Mouse (Mus musculus): Measurements from ENCODE around the gene Prepl.
A peak's percentile ranks its signal among the peaks of the same experiment; 100 is the strongest.

Prepl gene

DNA sequence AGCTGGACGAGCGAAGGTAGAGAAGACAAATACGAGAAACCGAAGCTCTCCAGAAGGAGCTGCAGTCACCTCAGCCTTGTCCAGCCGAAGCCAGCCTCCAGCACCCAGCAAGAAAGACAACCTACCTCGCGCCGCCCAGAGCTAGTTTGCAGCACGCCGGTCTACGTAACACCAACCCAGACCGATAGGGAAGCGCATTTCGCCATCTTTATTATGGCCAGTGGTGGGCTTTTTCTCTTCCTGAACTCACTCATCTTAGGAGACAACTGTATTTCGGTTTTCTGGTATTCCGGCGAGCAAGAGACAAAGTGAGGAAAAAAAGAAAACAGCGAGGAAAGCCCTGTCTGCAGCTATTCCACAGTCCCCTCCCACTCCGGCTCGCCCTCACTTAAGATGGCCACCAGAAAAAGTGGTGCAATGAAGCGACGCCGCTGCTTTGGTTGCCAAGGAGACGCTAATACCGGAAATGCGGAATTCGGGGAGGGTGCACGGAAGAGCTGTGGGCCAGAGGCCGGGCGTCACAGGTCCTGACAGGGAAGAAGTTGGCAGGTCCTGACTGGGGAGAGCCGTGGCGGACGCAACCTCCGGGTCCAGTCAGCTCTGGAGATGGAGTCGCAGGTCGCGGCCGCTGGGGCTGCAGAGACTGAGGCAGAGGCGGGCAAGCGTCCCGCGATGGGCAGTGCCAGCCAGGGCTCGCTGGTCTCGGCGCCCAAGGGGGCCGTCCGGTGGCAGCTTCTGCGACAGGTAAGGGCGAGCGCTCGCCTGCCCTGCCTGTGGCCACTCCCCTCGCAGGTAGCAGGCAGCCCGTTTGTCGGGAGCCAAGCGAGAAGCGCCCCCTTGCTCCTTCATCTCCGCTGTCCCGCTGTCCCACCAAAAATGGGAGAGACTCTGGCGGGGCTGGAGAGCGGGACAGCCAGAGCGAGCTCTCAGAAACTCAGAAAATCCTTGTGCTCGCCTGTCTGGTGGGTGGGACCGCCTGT lies at the start of gene Prepl, which contains the start of gene Camkmt:
Gene Prepl (minus strand): TSS at position 122 of the 980 bp plus-strand sequence.
Gene Camkmt (plus strand): TSS at position 433 of the 980 bp plus-strand sequence.
- DNase-seq (ENCODE audit: low spot score), result peak; percentile 97

- no peak for DNase-seq (ENCODE audit: low spot score)
These were observed 48.4 kb upstream of the Prepl start for GRCm38 (mm10) chr17:85138393-85138792.

- DNase-seq (ENCODE audit: low spot score), result peak; percentile 49
These were observed 26.6 kb upstream of the Prepl start for GRCm38 (mm10) chr17:85116643-85117042.

DNA sequence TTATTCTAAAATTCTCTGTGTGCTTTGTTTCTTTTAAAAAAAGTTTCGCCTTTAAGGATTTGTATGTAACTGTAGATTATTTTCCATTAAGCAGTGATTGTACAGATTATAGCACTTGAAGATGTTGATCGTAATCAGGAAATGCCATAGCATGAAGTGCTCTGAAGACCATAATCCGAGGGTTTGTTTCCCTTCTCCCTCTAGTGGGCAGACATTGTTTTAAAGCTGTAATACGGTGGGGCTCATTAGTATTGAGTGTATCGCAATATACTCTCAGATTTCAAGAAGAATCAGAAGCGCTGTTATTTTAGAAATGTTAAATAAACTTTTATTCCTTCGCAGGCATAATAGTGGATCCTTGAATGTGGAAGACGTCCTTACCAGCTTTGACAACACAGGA lies 23.4 kb upstream of the Prepl start:
- no peak for DNase-seq (ENCODE audit: low spot score)

DNA sequence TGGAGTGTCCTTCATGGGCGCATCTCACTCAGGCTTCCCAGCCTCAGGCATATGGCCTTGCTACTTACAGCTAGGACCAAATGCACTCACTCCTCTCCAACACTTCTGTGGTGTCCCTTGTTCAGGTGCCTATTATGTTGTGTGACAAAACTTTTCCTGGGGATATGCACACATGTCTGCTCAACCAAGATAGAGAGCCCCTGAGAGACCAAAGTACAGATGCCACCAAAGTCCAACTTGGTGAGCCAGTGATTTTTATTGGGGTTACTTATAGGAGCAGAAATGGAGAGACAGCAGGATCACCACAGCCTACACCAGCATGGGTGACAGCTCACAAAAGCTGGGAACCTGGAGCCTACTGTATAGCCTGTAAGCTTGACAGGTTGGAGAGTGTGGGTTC lies 20.6 kb upstream of the Prepl start:
- no peak for DNase-seq (ENCODE audit: low spot score)

- peak; percentile 12 for DNase-seq (ENCODE audit: low spot score)
These were observed 13.3 kb upstream of the Prepl start for GRCm38 (mm10) chr17:85103310-85103709.

DNA sequence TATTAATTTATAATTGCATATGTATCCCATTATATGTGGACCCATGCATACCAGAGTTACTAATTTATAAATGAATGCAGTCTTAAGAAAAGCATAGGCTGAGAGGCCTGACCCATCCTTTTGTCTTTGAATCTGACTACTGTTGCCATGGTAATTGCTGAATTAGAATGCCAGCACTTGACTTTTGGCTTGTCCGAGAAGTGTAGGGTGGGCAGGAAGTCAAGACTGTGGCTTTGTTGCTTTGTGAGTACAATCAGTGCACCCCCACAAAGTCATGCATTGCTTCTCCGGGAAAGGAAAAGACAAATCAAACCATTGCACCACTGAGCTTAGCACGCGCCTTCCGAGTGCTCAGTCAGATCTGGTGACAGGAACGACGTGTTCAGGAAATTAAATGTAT lies 11.7 kb upstream of the Prepl start:
- DNase-seq (ENCODE audit: low spot score), result no peak

- no peak for DNase-seq (ENCODE audit: low spot score)
These were observed 10.2 kb upstream of the Prepl start for GRCm38 (mm10) chr17:85100232-85100631.

DNA sequence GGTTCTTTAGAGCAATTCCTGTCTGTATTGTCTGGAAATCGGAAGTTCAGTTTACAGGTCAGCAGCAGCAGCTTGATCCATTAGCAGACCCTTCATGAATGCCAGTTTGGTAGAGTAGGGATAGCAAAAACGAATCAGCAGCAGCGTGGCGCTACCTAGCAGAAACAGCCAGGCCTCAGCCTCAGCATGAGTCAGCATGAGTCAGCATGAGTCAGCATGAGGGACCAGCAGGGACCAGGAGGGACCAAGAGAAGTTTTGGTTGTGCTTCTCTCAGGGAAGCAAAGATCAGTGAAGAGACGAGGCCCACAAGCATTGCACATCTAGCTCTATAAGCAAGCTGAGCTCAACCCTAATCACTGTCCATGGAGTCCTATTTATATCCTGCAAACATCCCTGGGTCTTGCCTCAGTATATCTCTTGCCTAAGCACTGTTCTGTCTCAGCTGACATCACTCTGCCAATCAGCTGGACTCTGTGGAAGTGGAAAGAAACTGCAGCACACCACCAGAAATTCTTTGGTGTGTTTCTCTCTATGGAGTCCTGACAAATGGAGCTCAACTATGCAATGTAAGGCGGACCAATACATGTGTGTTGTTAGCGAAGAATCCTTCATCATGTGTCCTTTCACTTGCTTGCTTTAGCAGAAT lies 8.8 kb upstream of the Prepl start:
- no peak for DNase-seq (ENCODE audit: low spot score)

GRCm38 (mm10) chr17:85096396-85096795 lies 6.4 kb upstream of the Prepl start:
- DNase-seq (ENCODE audit: low spot score), result no peak

DNA sequence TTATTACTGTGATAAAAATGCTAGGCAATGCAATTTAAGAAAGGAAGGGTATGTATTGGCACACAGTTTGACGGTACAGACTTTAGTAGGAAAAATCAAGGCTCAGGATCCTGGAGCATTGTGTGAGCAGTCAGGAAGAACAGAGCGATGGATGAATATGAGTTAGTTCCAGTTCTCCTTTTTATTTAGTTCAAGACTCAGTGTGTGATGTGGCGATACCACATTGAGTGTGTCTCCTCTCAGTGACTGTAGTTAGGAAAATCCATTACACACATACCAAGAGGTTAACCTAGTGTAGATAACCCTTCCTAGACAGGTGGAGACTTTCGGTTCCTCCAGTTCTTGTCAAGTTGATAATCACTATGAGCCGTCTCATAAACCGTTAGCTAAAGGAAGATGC lies 1.7 kb upstream of the Prepl start:
- no peak for DNase-seq (ENCODE audit: low spot score)

GRCm38 (mm10) chr17:85089621-85090020 lies 420 bp downstream of the Prepl start:
- peak; percentile 15 for DNase-seq (ENCODE audit: low spot score)

- peak; percentile 57 for DNase-seq (ENCODE audit: low spot score)
These were observed 1.0 kb downstream of the Prepl start for GRCm38 (mm10) chr17:85089011-85089410.

DNA sequence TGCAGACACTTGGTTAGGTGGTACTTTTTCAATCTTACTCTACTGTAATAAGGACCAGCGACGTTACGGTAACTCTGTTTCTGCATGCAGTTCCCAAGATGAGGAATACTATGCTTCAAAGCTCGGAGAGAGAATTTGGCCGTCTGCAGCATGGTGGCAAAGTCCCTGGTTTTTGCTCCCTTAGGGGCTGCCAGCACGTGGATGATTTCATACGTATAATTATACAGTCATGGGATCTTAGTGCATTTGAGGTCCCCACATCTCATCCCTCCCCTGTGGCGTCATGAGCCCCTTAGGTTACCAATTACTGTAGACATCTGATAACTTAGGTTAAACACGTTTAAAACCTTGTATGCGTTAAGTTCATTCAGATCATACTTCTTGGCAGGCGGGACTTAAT lies 1.6 kb downstream of the Prepl start:
- DNase-seq (ENCODE audit: low spot score), result no peak

GRCm38 (mm10) chr17:85087591-85087990 lies 2.5 kb downstream of the Prepl start:
- DNase-seq (ENCODE audit: low spot score), result no peak

- DNase-seq (ENCODE audit: low spot score), result no peak
These were observed 3.5 kb downstream of the Prepl start for GRCm38 (mm10) chr17:85086501-85086900.

DNA sequence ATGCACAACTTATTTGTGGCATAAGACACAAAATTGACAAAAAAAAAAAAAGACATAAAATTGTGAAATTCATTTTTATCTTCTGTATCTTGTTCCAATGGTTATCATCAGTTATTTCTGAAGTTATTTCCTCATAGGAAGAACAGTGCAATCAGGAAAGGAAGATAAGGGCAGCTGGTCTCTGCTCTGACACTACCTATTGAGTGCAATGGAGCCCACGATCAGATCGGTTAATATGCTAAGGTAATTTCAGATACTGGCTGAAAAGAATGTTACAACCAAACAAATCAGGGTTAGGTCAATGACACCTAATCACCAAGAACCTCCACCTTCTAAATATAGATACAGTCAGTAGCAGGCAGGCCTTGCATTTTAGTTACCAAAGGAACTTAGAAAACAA lies 4.7 kb downstream of the Prepl start:
- DNase-seq (ENCODE audit: low spot score), result no peak

DNA sequence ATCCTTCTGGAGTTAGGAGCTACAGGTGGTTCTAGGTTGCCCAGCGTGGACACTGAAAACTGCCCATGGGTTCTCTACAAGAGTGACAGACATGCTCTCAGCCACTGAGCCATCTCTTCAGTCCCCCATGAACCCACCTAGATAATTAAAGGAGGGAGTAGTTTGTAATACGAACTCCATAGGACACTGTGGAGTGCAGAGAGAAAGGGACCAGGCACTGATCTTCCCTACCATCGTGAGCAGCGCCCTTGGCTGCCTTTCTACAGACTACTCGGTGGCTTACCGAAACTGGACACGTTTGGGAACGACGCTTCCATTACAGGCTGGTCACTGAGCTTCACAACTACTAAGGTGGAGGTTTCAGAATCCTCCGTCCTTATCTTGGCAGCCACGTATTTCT lies 9.3 kb downstream of the Prepl start:
- DNase-seq (ENCODE audit: low spot score), result no peak

DNA sequence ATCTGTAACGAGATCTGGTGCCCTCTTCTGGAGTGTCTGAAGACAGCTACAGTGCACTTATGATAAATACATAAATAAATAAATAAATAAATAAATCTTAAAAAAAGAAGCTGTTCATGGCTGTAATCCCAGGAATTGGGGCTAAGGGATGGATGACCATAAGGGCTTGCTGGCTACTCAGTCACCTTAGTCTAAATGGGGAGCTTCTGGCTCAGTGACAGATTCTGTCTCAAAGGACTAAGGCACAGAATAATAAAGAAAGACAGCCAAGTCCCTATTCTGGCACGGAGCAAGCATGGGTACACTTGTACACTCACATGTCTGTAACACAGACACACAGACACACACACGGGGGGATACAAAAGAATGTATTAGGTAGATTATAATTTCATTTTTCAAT lies 10.8 kb downstream of the Prepl start:
- no peak for DNase-seq (ENCODE audit: low spot score)

GRCm38 (mm10) chr17:85074083-85074482 lies 16.0 kb downstream of the Prepl start:
- no peak for DNase-seq (ENCODE audit: low spot score)

DNA sequence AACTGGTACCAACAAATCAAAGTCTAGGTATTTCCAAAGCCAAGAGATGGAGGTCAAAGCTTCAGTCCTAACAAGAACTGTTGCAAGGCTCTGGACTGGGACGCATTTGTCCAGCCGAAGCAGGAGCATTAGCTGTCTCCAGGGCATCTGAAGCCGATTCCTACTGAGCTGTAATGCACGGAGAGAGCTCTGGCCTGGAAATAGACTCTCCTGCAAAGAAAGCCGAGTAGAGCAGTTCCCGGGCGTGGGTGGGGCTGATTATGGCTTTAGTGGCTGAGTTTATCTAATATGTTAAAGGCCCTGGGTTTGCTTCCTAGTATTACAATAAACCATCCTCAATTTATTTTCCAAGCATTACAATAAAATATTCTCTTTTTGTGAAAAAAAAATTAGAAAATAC lies 16.8 kb downstream of the Prepl start:
- no peak for DNase-seq (ENCODE audit: low spot score)

GRCm38 (mm10) chr17:85072383-85072782 lies 17.7 kb downstream of the Prepl start:
- DNase-seq (ENCODE audit: low spot score), result no peak

DNA sequence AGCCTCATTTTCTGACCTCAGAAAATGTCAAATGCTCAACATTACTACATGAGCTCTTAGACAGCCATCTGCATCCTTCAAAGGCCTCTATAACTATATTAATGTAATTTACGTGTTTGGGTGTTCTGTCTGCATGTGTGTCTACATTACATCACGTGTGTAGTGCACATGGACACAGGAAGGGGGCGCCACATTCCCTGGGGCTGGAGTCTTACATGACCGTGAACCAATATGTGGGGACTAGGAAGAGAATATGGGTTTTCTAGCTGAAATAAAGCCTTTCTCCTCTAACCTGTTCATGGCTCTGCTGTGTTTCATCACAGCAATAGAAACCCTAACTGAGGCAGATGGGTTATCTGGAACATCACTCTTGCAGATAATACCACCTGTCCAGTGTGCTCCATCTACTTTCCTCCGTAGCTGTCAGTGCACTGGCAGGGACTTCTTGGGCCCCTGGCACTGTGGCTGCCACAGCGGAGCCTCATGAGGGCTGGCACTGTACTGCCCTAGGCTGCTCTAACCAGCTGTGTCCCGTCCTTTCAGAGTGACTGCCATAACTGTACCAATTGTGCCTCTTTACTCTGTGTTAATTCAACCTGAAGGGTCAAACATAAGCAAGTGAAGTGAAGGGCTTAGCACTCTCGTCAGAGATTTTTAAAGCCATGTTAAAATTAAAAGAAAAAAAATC lies 18.8 kb downstream of the Prepl start:
- no peak for DNase-seq (ENCODE audit: low spot score)

Data from MN1 (cell line).